Mouse (Mus musculus) urinary bladder, postnatal 0 days (tissue): ENCODE data around the gene Alg1. TPM values are rescaled to one million over a fixed set of nuclear protein-coding genes. Genes with fewer than 3 reads are reported as not detected.

Source experiments
- microRNA-seq: library from miRNA; unstranded; fragments of <30 nt; microRNA quantifications from one replicate; pipeline ENCODE4, GENCODE M21; 2016
- polyA plus RNA-seq: library from polyadenylated mRNA; unstranded; fragments of >200 nt; fragmentation: Nextera tagmentation; extraction: Ambion mirVana; gene quantifications from 2 replicates; pipeline ENCODE4 v1.2.1, GENCODE M21; 2015

Gene Alg1
- polyA plus RNA-seq, result 24.4 and 27.4 TPM in 2 replicates

GRCm38 (mm10) chr16:5233418-5234313 is at the start of gene Alg1:
Gene Alg1 (plus strand): TSS chr16:5233621.

GRCm38 (mm10) chr16:5203668-5204433 is 29.6 kb upstream of the Alg1 start, which contains the start of gene Nagpa:
Gene Nagpa (minus strand): TSS chr16:5204012.

GRCm38 (mm10) chr16:5222140-5222539 is 11.3 kb upstream of the Alg1 start, which contains the start of gene AU021092:
Gene AU021092 (minus strand): TSS chr16:5222299.

GRCm38 (mm10) chr16:5255779-5256496 is 22.5 kb downstream of the Alg1 start, which contains the start of gene Eef2kmt:
Gene Eef2kmt (minus strand): TSS chr16:5255983.

Small RNA genes within 50 kb of the gene (microRNA-seq; reads per million reads assigned to microRNA genes)
- gene Gm23689 (not detected), gene Gm26095 (not detected), gene Mir6364 (not detected)

Other genes with a start within 250 kb of the Alg1 start
- 0.13 TPM in 1 of 2 replicates, not detected in the other for gene Sept12, start 235.8 kb upstream of the Alg1 start, polyA plus RNA-seq
- gene Smim22, start 226.3 kb upstream of the Alg1 start, polyA plus RNA-seq, result 29.1 and 30.4 TPM in 2 replicates
- gene Rogdi, start 220.1 kb upstream of the Alg1 start, polyA plus RNA-seq, result 27.5 and 28.3 TPM in 2 replicates
- gene Glyr1, start 183.8 kb upstream of the Alg1 start, polyA plus RNA-seq, result 65.0 and 69.5 TPM in 2 replicates
- 9.1 and 9.8 TPM in 2 replicates for gene Ubn1, start 183.6 kb upstream of the Alg1 start, polyA plus RNA-seq
- gene Ppl, start 101.2 kb upstream of the Alg1 start, polyA plus RNA-seq, result 16.6 and 18.5 TPM in 2 replicates
- gene Sec14l5, start 86.5 kb upstream of the Alg1 start, polyA plus RNA-seq, result not detected in 2 replicates
- gene Nagpa, start 29.6 kb upstream of the Alg1 start, polyA plus RNA-seq, result 11.1 and 17.1 TPM in 2 replicates
- gene AU021092, start 11.3 kb upstream of the Alg1 start, polyA plus RNA-seq, result 4.4 and 5.4 TPM in 2 replicates
- gene Eef2kmt, start 22.4 kb downstream of the Alg1 start, polyA plus RNA-seq, result 22.2 and 26.0 TPM in 2 replicates